Mouse (Mus musculus): ENCODE results near the gene Lipo4. TPM values are rescaled to one million over a fixed set of nuclear protein-coding genes. Genes with fewer than 3 reads are reported as not detected.
"Not testable (repeated sequence)": the region's sequence is repeated elsewhere in the genome, so short reads cannot be mapped to it uniquely, and the experiment has no call there.

The Lipo4 gene
- total RNA-seq (2021) = under 1 TPM; 0.14 to 0.33 TPM

GRCm38 (mm10) chr19:33517680-33518079 is at the start of gene Lipo4:
Gene Lipo4 (minus strand): TSS chr19:33517780.
- intact Hi-C loops (cut with DNase I) = no loop called here
- DNase-seq = no peak

GRCm38 (mm10) chr19:33456426-33456825 is 61.2 kb downstream of the Lipo4 start:
- DNase-seq; intact Hi-C loops (cut with DNase I): not testable (repeated sequence)

- no peak for DNase-seq
- intact Hi-C loops (cut with DNase I) = no loop called here
These were observed 63.9 kb downstream of the Lipo4 start for GRCm38 (mm10) chr19:33453725-33454124.

Other genes starting within 250 kb of the Lipo4 start
- 10 to 100 TPM; 14.3 to 16.2 TPM for gene Rnls, start 125.5 kb downstream of the Lipo4 start, total RNA-seq (2021)
- not detected for gene Gm8978, start 107.5 kb upstream of the Lipo4 start, total RNA-seq (2021)
- gene Lipo2, start 233.6 kb upstream of the Lipo4 start, total RNA-seq (2021) = under 1 TPM; 0.22 to 0.30 TPM
- gene Lipo3, start 244.2 kb upstream of the Lipo4 start, total RNA-seq (2021) = 1 to 10 TPM; 8.4 to 8.6 TPM